Mouse (Mus musculus) spleen, postnatal 10 days (tissue): ENCODE data around the gene Zranb1.

Source experiments
- DNase-seq, 2 experiments: peaks; one replicate each; pipeline ENCODE4 v3.0.0; 2021 to 2022; ENCODE audit warnings: low spot score in 2 of 2

Gene Zranb1

GRCm38 (mm10) chr7:133001388-133001787 is 70.4 kb downstream of the Zranb1 start:
- no peak for DNase-seq

- DNase-seq = no peak
Observed at GRCm38 (mm10) chr7:133002271-133002670, 71.3 kb downstream of the Zranb1 start.

GRCm38 (mm10) chr7:133003421-133003820 is 72.5 kb downstream of the Zranb1 start:
- peak; percentile 44 to 85 for DNase-seq

GRCm38 (mm10) chr7:133005772-133006171 is 74.8 kb downstream of the Zranb1 start:
- DNase-seq = no peak

- no peak for DNase-seq
Observed at GRCm38 (mm10) chr7:133007343-133007742, 76.4 kb downstream of the Zranb1 start.

GRCm38 (mm10) chr7:133008663-133009062 is 77.7 kb downstream of the Zranb1 start:
- no peak for DNase-seq

- DNase-seq = no peak
Observed at GRCm38 (mm10) chr7:133009676-133010075, 78.7 kb downstream of the Zranb1 start.

GRCm38 (mm10) chr7:133010477-133010876 is 79.5 kb downstream of the Zranb1 start:
- DNase-seq = no peak

- DNase-seq = no peak
Observed at GRCm38 (mm10) chr7:133011191-133011590, 80.2 kb downstream of the Zranb1 start.

- DNase-seq = no peak
Observed at GRCm38 (mm10) chr7:133011611-133012010, 80.7 kb downstream of the Zranb1 start.

GRCm38 (mm10) chr7:133012637-133013366 is 81.9 kb downstream of the Zranb1 start:
- no peak for DNase-seq

- DNase-seq = no peak
Observed at GRCm38 (mm10) chr7:133013923-133014322, 83.0 kb downstream of the Zranb1 start.

GRCm38 (mm10) chr7:133014631-133015030 is 83.7 kb downstream of the Zranb1 start:
- no peak for DNase-seq

- DNase-seq = no peak
Observed at GRCm38 (mm10) chr7:133015416-133016070, 84.6 kb downstream of the Zranb1 start.

- no peak for DNase-seq
Observed at GRCm38 (mm10) chr7:133018961-133019360, 88.0 kb downstream of the Zranb1 start.

- DNase-seq = no peak
Observed at GRCm38 (mm10) chr7:133019481-133020020, 88.6 kb downstream of the Zranb1 start.

- DNase-seq = no peak
Observed at GRCm38 (mm10) chr7:133024694-133025093, 93.8 kb downstream of the Zranb1 start.

GRCm38 (mm10) chr7:133027930-133028329 is 97.0 kb downstream of the Zranb1 start:
- DNase-seq = no peak

GRCm38 (mm10) chr7:133029004-133029403 is 98.1 kb downstream of the Zranb1 start:
- DNase-seq = no peak

GRCm38 (mm10) chr7:133029496-133030047 is 98.6 kb downstream of the Zranb1 start:
- DNase-seq = no peak

GRCm38 (mm10) chr7:133032589-133033203 is 101.8 kb downstream of the Zranb1 start:
- DNase-seq = peak in 1 of 2 experiments; percentile 46

- DNase-seq = no peak
Observed at GRCm38 (mm10) chr7:133035901-133036300, 105.0 kb downstream of the Zranb1 start.
